Mouse (Mus musculus): Measurements from ENCODE around the gene Trim38.

- no peak for TF ChIP-seq CTCF (IDR thresholded peaks at IDR 0.05; ENCODE audit: borderline replicate concordance, control insufficient read depth, extremely low read depth, insufficient read depth, low read length, poor library complexity)
- TF ChIP-seq POLR2A (IDR thresholded peaks at IDR 0.05; ENCODE audit: control insufficient read depth, extremely low read depth, insufficient read depth, low read length, poor library complexity) = no peak
These were observed 2.9 kb upstream of the Trim38 start for GRCm38 (mm10) chr13:23766772-23767171.

Data from thymus, adult 2 months (tissue).